ENCODE assay signal across 9 mouse cellular contexts in genomic region chr3:105053698-105054001, GRCm38 (mm10). TPM values are rescaled to one million over a fixed set of nuclear protein-coding genes. Genes with fewer than 3 reads are reported as not detected.
A peak's percentile ranks its signal among the peaks of the same experiment; 100 is the strongest.
DNase-seq lines count a peak whose midpoint lies in the region; ATAC-seq and TF ChIP-seq lines count a peak whose summit lies in the region.
"Had no signal": no experiment of that assay in that cellular context is flagged by ENCODE, and none has a peak within 500 bp of the region (broad histone marks: within the 10 kb centered on the region; RNA-seq: fewer than 3 reads in every experiment).

No protein-coding gene starts in this region.

- TF ChIP-seq CTCF in gastrocnemius, adult 2 months (IDR thresholded peaks at IDR 0.05) = no peak

- H3K4me3 ChIP-seq in gastrocnemius, adult 2 months = peak overlapping the region; percentile 91
- peak overlapping the region; percentile 65; the same call in 1 of the 2 replicates for H3K4me3 ChIP-seq in liver, embryonic 13.5 days (replicated peaks)

- H3K9ac ChIP-seq in liver, embryonic 13.5 days = no peak overlapping the region

- no peaks in the 10 kb centered on the region for H3K9me3 ChIP-seq in liver, embryonic 13.5 days (replicated peaks)

- H3K36me3 ChIP-seq in liver, embryonic 13.5 days = no peaks in the 10 kb centered on the region

- no peak for ATAC-seq in liver, embryonic 13.5 days (ENCODE audit: low read depth)

- DNase-seq in gastrocnemius, adult 2 months = no peak
- DNase-seq in gastrocnemius, adult 8-10 months (ENCODE audit: low spot score in 2 of 2) = no peak
- DNase-seq in retina, embryonic 14.5 days (ENCODE audit: low spot score) = peak; percentile 13
- no peak for DNase-seq in retina, postnatal 1 day
- DNase-seq in liver, embryonic 13.5 days = no peak
- DNase-seq in T-cell, adult 2 months (ENCODE audit: low spot score) = no peak
- DNase-seq in right cerebral cortex, postnatal 14 days = no peak
- no peak for DNase-seq in layer of hippocampus, postnatal 36 days

- WGBS in liver, embryonic 13.5 days (ENCODE audit: insufficient replicate concordance) = 53% methylated on average over 4 of the region's 4 CpGs

- H3K27ac ChIP-seq in gastrocnemius, adult 2 months = peak overlapping the region; percentile 92
- H3K27ac ChIP-seq in liver, embryonic 13.5 days = no peak overlapping the region

- peaks cover 53% of the 10 kb centered on the region for H3K27me3 ChIP-seq in liver, embryonic 13.5 days

- peaks cover 8% of the 10 kb centered on the region for H3K4me1 ChIP-seq in liver, embryonic 13.5 days (replicated peaks)

- H3K4me2 ChIP-seq in liver, embryonic 13.5 days = peak overlapping the region; percentile 71

- intact Hi-C loops in gastrocnemius, adult 2 months (cut with DNase I) = loop anchor here (2.0 kb wide), 1 partner anchor 33 kb away; no protein-coding TSS in a partner anchor

RNA-seq across cellular contexts. Expression of gene Cttnbp2nl, which starts 0.7 kb away (rescaled TPM):
- total RNA-seq in gastrocnemius, adult 2 months (2021) = 1 to 10 TPM; 4.5 to 8.4 TPM
- total RNA-seq in gastrocnemius, adult 8-10 months (2022) = 1 to 10 TPM; 2.7 to 5.5 (median 4.0) TPM
- polyA plus RNA-seq in liver, embryonic 13.5 days (2015; fragmentation: Nextera tagmentation; extraction: Ambion mirVana) = 2.3 and 2.8 TPM in 2 replicates
- total RNA-seq in layer of hippocampus, postnatal 36 days (2021) = 10 to 100 TPM; 27.1 to 27.5 TPM

RNA-seq across cellular contexts. Expression of gene 4930564D02Rik, which starts 13.0 kb away (rescaled TPM):
- total RNA-seq in gastrocnemius, adult 2 months (2021) = not detected
- total RNA-seq in gastrocnemius, adult 8-10 months (2022) = not detected
- polyA plus RNA-seq in liver, embryonic 13.5 days (2015; fragmentation: Nextera tagmentation; extraction: Ambion mirVana) = not detected in 2 replicates
- total RNA-seq in layer of hippocampus, postnatal 36 days (2021) = not detected
- polyA plus RNA-seq: small intestine, adult 2 months had no signal
